ENCODE assay signal across 26 mouse cellular contexts in genomic region chr6:99905194-99905593, GRCm38 (mm10).
A peak's percentile ranks its signal among the peaks of the same experiment; 100 is the strongest.
DNase-seq lines count a peak whose midpoint lies in the region; ATAC-seq lines count a peak whose summit lies in the region.
"Had no signal": no experiment of that assay in that cellular context is flagged by ENCODE, and none has a peak within 500 bp of the region (broad histone marks: within the 10 kb centered on the region; RNA-seq: fewer than 3 reads in every experiment).

No protein-coding gene starts in this region.

- peak; percentile 8; the same call in 1 of the 2 replicates for ATAC-seq in embryonic facial prominence, embryonic 14.5 days (ENCODE audit: low read depth)
- no peak for ATAC-seq in lung, embryonic 15.5 days (ENCODE audit: borderline replicate concordance, extremely low read depth, low FRiP score, low TSS enrichment)
- no peak for ATAC-seq in stomach, embryonic 15.5 days (ENCODE audit: insufficient read depth, low FRiP score, low read depth)
- ATAC-seq: forebrain, embryonic 15.5 days; hindbrain, embryonic 16.5 days had no signal

- WGBS in embryonic facial prominence, embryonic 14.5 days: 71% methylated on average over 5 of the region's 5 CpGs
- 81% methylated on average over 5 of the region's 5 CpGs for WGBS in embryonic facial prominence, embryonic 10.5 days
- WGBS in lung, embryonic 15.5 days: 54% methylated on average over 5 of the region's 5 CpGs
- WGBS in stomach, embryonic 15.5 days: 46% methylated on average over 5 of the region's 5 CpGs

- no peak overlapping the region for H3K27ac ChIP-seq in embryonic facial prominence, embryonic 14.5 days (replicated peaks; ENCODE audit: low read depth, low read length)
- no peak overlapping the region for H3K27ac ChIP-seq in embryonic facial prominence, embryonic 10.5 days (replicated peaks)
- H3K27ac ChIP-seq in lung, embryonic 15.5 days: peak overlapping the region; percentile 28; the same call in 1 of the 2 replicates
- peak overlapping the region; percentile 18 for H3K27ac ChIP-seq in stomach, embryonic 15.5 days
- H3K27ac ChIP-seq: forebrain, embryonic 15.5 days; heart, embryonic 10.5 days; heart, embryonic 15.5 days; layer of hippocampus, adult 2 months; limb, embryonic 15.5 days; liver, embryonic 13.5 days; macrophage; neural tube, embryonic 15.5 days had no signal

- H3K4me1 ChIP-seq in embryonic facial prominence, embryonic 14.5 days (ENCODE audit: control insufficient read depth, insufficient read depth, low read length): peaks cover 12% of the 10 kb centered on the region
- H3K4me1 ChIP-seq in embryonic facial prominence, embryonic 10.5 days: 0 out of 2 replicates have a peak, but pooled peaks cover 7% of the 10 kb centered on the region
- H3K4me1 ChIP-seq in lung, embryonic 15.5 days: peaks cover 29% of the 10 kb centered on the region
- H3K4me1 ChIP-seq in stomach, embryonic 15.5 days: peaks cover 11% of the 10 kb centered on the region; the same call in 1 of the 2 replicates
- H3K4me1 ChIP-seq: forebrain, embryonic 15.5 days had no signal

- no peak for DNase-seq in embryonic facial prominence, embryonic 14.5 days (ENCODE audit: low spot score)
- DNase-seq in embryonic facial prominence, embryonic 10.5 days (ENCODE audit: low spot score): no peak
- no peak for DNase-seq in lung, postnatal 14 days
- DNase-seq in thymus, postnatal 14 days: peak; percentile 56
- DNase-seq in embryo, embryonic 10 days (ENCODE audit: low spot score): no peak
- no peak for DNase-seq in cerebellum, adult 11-12 months
- DNase-seq: adrenal gland, postnatal 14 days; cerebellum, adult 18-20 months; gastrocnemius, postnatal 25 days; kidney, adult 11 months; left cerebral cortex, postnatal 4 days; liver, embryonic 13.5 days; lung, adult 2 months; midbrain, embryonic 14.5 days; retina, postnatal 1 day; right cerebral cortex, postnatal 25 days had no signal

- H3K4me2 ChIP-seq in embryonic facial prominence, embryonic 14.5 days (ENCODE audit: low read depth, low read length): no peak overlapping the region
- no peak overlapping the region for H3K4me2 ChIP-seq in lung, embryonic 15.5 days
- no peak overlapping the region for H3K4me2 ChIP-seq in stomach, embryonic 15.5 days
- H3K4me2 ChIP-seq: forebrain, embryonic 15.5 days; heart, embryonic 15.5 days; limb, embryonic 15.5 days; liver, embryonic 13.5 days; neural tube, embryonic 15.5 days had no signal

- H3K4me3 ChIP-seq in embryonic facial prominence, embryonic 14.5 days (ENCODE audit: low read depth, low read length): no peak overlapping the region
- H3K4me3 ChIP-seq in embryonic facial prominence, embryonic 10.5 days: no peak overlapping the region
- no peak overlapping the region for H3K4me3 ChIP-seq in lung, embryonic 15.5 days
- H3K4me3 ChIP-seq in stomach, embryonic 15.5 days (replicated peaks): no peak overlapping the region
- H3K4me3 ChIP-seq: forebrain, embryonic 15.5 days; heart, embryonic 10.5 days; heart, embryonic 15.5 days; layer of hippocampus, adult 2 months; limb, embryonic 15.5 days; liver, embryonic 13.5 days; neural tube, embryonic 15.5 days had no signal

- no peaks in the 10 kb centered on the region for H3K27me3 ChIP-seq in embryonic facial prominence, embryonic 14.5 days (replicated peaks; ENCODE audit: control insufficient read depth, insufficient read depth, low read length)
- H3K27me3 ChIP-seq in embryonic facial prominence, embryonic 10.5 days (replicated peaks; ENCODE audit: low read depth, poor library complexity, severe bottlenecking): peaks cover 84% of the 10 kb centered on the region
- H3K27me3 ChIP-seq in lung, embryonic 15.5 days: no peaks in the 10 kb centered on the region
- no peaks in the 10 kb centered on the region for H3K27me3 ChIP-seq in stomach, embryonic 15.5 days (replicated peaks)
- H3K27me3 ChIP-seq: forebrain, embryonic 15.5 days had no signal

- no peak overlapping the region for H3K9ac ChIP-seq in embryonic facial prominence, embryonic 14.5 days (ENCODE audit: low read depth, low read length)
- H3K9ac ChIP-seq in lung, embryonic 15.5 days: no peak overlapping the region
- no peak overlapping the region for H3K9ac ChIP-seq in stomach, embryonic 15.5 days
- H3K9ac ChIP-seq: forebrain, embryonic 15.5 days; heart, embryonic 15.5 days; limb, embryonic 15.5 days; liver, embryonic 13.5 days; neural tube, embryonic 15.5 days had no signal

- no peaks in the 10 kb centered on the region for H3K36me3 ChIP-seq in embryonic facial prominence, embryonic 14.5 days (ENCODE audit: control insufficient read depth, insufficient read depth, low read length)
- H3K36me3 ChIP-seq in embryonic facial prominence, embryonic 10.5 days (replicated peaks): no peaks in the 10 kb centered on the region
- H3K36me3 ChIP-seq in lung, embryonic 15.5 days: no peaks in the 10 kb centered on the region
- H3K36me3 ChIP-seq in stomach, embryonic 15.5 days: no peaks in the 10 kb centered on the region
- H3K36me3 ChIP-seq: forebrain, embryonic 15.5 days; heart, embryonic 10.5 days; heart, embryonic 15.5 days; limb, embryonic 15.5 days; liver, embryonic 13.5 days; neural tube, embryonic 15.5 days had no signal

- no peaks in the 10 kb centered on the region for H3K9me3 ChIP-seq in embryonic facial prominence, embryonic 14.5 days (ENCODE audit: control insufficient read depth, low read length)
- H3K9me3 ChIP-seq in embryonic facial prominence, embryonic 10.5 days: no peaks in the 10 kb centered on the region
- H3K9me3 ChIP-seq in lung, embryonic 15.5 days: no peaks in the 10 kb centered on the region
- H3K9me3 ChIP-seq in stomach, embryonic 15.5 days: no peaks in the 10 kb centered on the region
- H3K9me3 ChIP-seq: forebrain, embryonic 15.5 days; heart, embryonic 10.5 days; heart, embryonic 15.5 days; limb, embryonic 15.5 days; liver, embryonic 13.5 days; neural tube, embryonic 15.5 days had no signal

Comparison
In these comparisons a context has a peak if more than half of its experiments do, and no peak if none do; other contexts are left out.
1. H3K27ac ChIP-seq: peak in lung, embryonic 15.5 days (single experiment) and stomach, embryonic 15.5 days (single experiment); none in embryonic facial prominence, embryonic 14.5 days (single experiment) and embryonic facial prominence, embryonic 10.5 days (single experiment).